Mouse (Mus musculus): Measurements from ENCODE around the gene Clec3b.

GRCm38 (mm10) chr9:123113931-123114330 lies 36.8 kb upstream of the Clec3b start:
- no peak for TF ChIP-seq TAL1 (IDR thresholded peaks at IDR 0.05; ENCODE audit: low read length)
- TF ChIP-seq GATA1 (IDR thresholded peaks at IDR 0.05; ENCODE audit: low read length) = no peak
